Mouse (Mus musculus) adipocyte (in vitro differentiated cells): ENCODE data around the gene Plekhj1.

Experiments used
- DNase-seq: peaks from one replicate; pipeline ENCODE4 v3.0.0-alpha.2; 2016; ENCODE audit warnings: low spot score

The Plekhj1 gene

GRCm38 (mm10) chr10:80777123-80777522 is 21.3 kb downstream of the Plekhj1 start:
- DNase-seq = no peak

- DNase-seq = no peak
Observed at GRCm38 (mm10) chr10:80776358-80776869, 22.0 kb downstream of the Plekhj1 start.

DNA sequence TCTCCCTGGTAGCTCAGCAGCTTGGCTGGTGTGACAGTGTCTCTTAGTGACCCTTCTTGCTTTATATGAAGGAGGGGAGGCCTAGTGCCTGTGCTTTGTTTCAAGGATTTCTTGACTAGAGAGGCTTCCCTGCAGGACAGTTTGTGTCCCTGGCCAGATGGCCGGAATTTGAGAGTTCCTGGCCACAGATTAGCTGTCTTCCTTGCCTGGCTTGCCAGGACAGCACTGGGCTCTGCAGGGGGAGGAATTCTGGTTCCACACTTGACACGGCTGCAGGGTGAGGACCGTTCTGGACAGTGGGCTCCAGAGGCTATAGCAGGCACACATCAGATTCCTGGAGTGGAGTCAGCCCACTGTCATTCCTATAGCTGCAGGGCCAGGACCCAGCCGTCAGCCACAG is 22.7 kb downstream of the Plekhj1 start:
- DNase-seq = no peak

DNA sequence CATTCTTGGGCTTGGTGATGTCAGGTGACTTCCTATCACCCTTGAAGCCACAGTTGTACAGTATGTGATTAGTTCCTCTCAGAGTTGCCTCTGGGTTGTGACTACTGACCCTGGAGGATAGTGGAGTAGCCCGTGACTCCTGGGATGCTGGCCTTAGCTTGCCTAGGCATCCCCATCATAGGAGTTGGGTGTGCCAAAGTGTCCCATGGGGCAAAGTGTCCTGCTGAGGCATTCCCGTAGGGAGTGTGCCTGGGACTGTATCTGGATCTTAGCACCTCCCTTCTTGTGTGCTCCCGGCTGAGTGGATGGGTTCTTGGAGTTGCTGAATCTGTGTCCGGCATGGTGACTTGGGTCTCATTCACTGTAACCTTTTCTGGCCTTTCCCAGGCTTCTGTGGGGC is 23.4 kb downstream of the Plekhj1 start:
- no peak for DNase-seq

DNA sequence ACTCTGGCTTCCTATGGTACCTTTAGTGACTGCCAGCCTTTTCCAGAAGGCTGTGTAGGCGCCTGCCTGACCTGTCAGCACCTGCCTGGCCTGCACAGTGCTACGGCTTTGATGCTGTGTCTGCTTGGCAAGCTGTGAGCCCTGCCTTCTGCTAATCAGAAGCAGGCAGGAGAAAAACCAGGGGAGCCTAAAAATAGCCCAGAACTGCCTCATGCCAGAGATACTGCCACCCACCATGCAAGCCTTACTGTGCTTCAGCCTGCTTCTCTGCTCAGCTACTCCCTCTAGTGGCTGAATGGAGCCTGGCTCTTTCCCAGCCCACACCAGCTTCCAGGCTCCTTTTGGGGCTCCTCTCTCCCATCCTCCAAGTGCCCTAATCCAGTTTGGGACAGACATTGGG is 23.9 kb downstream of the Plekhj1 start:
- peak; percentile 87 for DNase-seq

- peak; percentile 64 for DNase-seq
Observed at GRCm38 (mm10) chr10:80773816-80774215, 24.6 kb downstream of the Plekhj1 start.

DNA sequence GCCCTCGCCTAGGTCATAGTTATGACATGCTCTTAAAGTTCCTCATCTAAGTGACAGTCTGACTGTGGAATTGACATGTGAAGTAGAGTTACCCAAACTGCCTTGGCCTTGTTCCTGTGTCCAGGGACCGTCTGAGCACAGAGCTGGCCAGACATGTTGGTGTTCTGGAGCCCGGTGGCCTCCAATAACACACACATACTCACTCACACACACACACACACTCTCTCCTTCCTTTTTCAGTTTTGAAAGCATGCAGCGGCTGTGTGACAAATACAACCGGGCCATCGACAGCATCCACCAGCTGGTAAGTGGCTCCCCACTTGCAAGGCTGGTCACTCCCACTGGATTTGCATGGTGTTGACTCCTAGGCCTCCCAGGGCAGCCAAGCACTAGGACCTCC is 30.1 kb downstream of the Plekhj1 start:
- DNase-seq = no peak

DNA sequence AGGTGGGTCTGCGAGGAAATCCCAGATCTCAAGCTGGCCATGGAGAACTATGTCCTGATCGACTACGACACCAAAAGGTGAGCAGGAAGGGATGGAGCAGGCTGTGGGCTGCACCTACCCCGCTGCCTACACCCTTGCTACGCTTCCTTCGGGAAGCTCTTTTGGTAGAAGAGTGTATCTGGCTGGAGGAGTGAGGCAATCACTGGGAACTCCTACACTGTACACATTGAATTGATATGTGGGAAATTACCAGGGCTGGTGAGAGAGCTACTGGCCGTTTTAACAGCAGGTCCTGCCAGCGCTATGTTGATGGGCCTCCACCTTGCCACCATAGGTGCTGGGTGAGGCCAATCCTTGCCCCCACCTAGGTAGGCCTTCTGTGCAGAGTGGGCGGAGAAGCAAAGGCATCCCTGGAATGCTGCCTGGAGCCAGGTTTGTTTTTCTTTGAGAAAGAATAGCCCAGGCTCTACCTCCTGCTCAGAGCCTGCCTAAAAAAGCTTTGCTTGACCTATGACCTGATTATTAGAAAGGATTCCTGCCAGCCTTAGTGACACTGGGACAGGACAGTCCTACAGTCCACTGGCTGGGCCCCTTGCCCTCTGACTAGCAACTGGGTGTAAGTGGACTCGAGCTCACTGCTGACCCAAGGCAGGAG is 32.1 kb downstream of the Plekhj1 start:
- DNase-seq = peak; percentile 79

DNA sequence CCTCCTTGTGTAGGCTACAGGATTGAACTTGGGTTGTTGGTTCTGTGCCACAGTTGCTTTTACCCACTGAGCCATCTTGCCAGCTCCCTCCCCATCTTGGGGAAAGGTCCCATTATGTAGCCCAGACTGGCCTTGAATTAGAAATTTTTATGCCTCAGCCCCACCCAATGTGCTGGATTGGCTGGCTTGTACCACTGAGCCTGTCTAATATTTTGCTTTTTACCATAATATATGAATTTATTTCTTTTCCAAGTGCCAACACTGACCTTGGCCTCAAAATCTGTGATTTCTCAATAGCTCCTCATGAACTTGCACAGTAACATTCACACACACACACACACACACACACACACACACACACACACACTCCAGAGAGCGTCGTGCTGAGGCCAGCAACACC is 32.7 kb downstream of the Plekhj1 start:
- DNase-seq = peak; percentile 97

GRCm38 (mm10) chr10:80763502-80763901 is 34.9 kb downstream of the Plekhj1 start:
- no peak for DNase-seq

- no peak for DNase-seq
Observed at GRCm38 (mm10) chr10:80761821-80762220, 36.6 kb downstream of the Plekhj1 start.

DNA sequence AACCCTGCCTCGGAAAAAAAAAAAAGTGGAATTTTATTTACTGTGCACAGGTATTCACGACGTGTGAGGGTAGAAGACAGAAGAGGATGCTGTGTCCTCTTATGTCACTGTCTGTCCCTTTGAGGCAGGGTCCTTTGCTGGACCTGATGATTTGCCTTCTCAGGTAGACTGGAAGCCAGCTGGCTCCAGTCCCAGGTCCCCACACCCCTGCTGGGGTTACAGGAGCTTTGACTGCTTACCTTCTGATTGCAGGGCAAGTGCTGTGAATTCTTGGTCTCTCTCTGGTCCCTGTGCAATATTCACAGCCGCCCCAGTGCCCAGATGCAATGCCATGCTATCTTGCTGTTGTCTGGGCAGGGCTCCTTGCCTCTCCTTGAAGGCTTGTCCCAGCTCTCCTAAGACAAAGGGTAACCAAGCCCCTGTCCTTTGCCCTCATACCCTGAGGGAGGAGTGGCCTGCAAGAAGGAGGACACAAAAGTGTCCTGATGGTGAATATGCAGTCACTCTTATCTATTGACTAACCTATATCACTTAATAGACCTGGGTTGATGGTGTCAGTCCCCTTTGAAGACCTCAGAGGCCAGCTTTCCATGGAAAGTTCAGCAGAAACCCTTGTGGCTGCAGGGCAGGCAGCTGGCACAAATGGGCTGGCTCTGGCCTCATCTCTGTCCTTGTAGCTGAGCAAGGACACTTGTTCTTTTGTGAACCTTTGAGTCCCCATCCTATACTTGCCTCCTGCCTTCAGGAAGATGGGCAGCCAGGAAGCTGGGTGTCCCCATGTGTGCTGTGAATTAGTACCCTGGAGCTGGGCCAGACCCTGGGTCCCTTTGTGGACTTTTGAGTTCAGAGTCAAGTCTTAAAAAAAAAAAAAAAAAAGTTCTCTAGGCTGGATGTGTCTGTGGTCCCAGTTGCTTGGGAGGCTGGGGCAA is 37.6 kb downstream of the Plekhj1 start:
- no peak for DNase-seq

DNA sequence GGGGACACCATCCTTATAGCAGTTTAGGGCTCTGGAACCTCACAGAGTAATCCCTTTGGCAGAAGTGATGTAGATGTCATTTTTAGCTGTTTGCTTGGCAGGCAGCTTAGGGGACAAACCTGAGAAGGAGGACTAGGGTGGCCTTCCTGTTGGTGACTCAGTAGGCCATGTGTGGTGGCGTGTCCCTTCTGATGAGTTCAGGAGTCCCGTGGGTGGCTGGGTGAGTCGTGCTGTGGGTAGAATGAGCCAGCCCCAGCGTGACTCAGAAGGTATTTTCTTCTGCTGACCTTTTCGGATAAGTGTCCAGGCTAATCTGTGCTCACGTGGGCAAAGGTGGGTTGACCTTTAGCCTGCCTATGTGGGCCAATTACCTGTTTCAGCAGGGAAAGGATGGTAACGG is 39.8 kb downstream of the Plekhj1 start:
- DNase-seq = no peak

DNA sequence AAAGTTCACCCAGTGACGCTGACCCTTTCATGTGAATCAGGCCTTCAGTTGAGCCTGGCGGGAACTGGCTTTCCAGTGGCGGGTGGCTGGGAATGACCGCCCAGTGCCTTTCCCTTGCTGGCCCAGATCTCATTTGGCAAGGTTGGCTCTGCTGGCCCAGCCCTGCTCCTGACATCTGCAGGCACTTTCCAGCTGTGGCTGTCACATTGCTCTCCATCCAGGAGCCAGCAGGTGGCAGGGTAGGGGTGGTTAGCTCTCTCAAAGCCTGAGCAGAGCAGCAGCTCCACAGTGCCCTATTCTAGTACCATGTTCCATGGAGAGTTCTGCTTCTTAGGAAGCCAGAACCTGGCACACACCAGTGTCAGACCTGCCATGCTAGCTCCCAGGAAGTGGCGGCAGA is 40.7 kb downstream of the Plekhj1 start:
- peak; percentile 97 for DNase-seq

DNA sequence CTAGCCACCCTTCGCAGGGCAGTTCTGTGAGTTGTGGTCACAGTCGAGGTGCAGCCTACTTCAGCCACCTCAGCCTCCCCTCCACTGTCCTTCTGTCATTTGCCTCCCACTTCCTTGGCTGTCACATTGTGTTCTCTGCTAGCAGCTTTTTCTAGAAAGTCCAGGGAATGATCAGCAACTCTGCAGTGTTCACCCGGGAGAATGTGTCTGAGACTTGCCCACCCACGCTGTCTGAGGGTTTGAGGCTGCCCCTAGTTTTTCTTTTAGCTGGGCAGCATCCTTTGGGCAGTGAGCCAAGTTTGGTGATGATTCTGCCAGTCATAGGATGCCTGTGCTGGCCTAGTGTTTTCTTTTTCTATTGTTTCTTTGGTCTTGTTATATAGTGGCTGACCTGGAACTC is 41.5 kb downstream of the Plekhj1 start:
- no peak for DNase-seq

- no peak for DNase-seq
Observed at GRCm38 (mm10) chr10:80756509-80756908, 41.9 kb downstream of the Plekhj1 start.

DNA sequence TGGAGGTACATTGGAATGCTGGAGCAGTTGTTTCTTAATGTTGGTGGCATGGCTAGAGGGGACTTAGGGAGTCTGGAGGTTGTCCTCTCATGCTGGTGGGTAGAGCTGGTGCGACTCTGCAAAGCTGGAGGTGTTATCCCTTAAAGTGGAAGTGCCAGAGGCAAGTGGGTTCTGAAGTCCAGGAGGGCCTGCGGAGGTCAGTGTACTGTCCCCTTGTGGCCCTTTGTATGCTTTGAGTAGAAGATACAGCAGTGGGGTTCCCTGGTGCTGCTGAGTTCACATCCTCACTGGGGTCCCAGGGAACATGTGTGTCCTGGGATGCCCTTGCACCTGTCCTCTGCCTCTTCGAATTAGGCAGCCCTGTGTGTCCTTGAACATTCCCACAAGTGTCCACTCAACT is 42.3 kb downstream of the Plekhj1 start:
- no peak for DNase-seq

DNA sequence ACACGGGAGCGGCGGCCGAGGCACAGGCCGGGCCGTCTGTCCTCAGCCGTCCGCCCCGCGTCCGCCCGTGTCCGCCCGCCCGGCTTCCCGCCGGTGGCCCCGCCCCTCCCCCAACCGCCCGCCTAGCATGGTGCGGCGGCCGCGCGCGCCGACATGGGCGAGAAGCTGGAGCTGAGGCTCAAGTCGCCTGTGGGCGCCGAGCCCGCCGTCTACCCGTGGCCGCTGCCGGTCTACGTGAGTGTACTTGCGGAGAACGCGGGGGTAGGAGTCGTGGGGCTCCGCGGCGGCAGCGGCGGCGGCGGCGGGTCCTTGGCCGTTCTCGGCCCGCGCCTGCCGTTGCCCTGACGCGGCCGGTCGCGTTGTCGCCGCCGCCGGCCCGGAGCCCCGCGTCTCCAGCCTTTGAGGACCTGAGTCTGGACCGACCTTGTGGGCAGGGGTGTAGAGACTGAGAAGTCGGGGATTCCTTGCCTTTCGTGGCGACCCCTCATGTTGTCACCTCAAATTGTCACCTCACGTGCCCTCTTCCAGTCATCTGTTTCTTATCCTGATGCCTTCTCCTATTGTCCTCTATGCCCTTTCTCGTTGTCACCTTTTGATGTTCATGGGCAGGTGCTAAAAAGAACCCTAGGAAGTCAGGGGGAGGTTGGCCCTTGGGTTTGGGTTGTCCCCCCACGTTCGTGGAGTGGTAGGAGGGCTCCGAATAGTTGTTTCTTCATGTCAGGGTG is 43.0 kb downstream of the Plekhj1 start:
- no peak for DNase-seq

- DNase-seq = peak; percentile 93
Observed at GRCm38 (mm10) chr10:80754594-80755290, 43.7 kb downstream of the Plekhj1 start, which contains the start of gene Dot1l. Gene Dot1l, plus strand, starts transcription at chr10:80755206.

GRCm38 (mm10) chr10:80752079-80752625 is 46.3 kb downstream of the Plekhj1 start:
- DNase-seq = peak; percentile 95

DNA sequence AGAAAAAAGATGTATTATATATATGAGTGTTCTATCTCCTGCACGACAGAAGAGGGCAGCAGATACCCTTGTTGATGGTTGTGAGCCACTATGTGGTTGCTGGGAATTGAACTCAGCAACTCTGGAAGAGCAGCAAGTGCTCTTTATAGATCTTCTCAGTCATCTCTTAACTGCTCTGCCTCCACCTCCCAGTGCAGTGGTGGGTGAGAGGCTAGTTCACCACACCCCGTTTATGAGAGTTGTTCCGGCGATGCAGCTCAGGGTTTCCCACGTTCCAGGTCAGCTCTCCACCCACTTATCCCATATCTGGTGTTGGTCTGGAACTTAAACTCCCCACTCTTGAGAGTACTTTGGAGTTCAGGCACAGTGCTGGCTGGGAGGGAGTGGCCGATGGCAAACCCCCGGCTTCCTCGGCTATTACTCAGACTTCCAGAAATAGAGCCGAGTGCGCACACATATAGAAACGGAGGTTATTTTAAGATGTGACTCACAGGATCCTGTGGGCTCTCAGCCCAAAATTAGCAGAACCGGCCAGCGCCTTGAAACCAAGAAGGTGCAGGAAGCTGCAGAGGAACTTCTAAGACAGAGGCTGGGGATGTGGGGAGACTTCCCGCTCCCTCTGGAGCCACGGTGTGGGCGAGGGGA is 47.1 kb downstream of the Plekhj1 start:
- DNase-seq = peak; percentile 75
